Mouse (Mus musculus) brain, embryonic 18.5 days (tissue): ENCODE measurements around the gene Zfp827.

Experiments used
- DNase-seq: peaks from one replicate; pipeline ENCODE4 v3.0.0-alpha.2; 2012; ENCODE audit warnings: low read depth, low spot score

Gene Zfp827

DNA sequence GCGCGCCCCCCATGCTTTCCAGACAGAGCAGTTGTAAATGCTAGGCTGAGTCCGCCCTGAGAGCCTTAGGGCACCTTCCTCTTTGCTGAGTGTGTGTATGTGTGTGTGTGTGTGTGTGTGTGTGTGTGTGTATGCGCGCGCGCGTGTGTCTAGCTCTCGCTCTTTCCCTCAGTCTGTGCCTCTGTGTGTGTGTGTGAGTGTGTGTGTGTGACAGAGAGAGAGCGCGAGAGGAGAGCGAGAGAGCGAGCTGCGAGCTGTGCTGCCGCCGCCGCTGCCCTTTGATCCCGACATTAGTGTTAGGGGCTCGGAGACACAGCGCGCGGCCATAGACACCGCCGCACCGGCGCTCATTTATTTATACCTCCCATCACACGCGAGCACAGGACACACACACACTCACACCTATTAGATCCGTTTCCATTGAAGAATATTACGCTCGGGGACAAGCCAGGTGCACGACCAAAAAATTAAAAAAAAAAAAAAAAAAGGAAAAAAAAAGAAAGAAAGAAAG, at the start of gene Zfp827:
Gene Zfp827, plus strand, starts transcription at position 461 of the 511 bp plus-strand sequence.
- DNase-seq: peak; percentile 69

GRCm38 (mm10) chr8:79004341-79004740, 23.9 kb upstream of the Zfp827 start:
- no peak for DNase-seq

DNA sequence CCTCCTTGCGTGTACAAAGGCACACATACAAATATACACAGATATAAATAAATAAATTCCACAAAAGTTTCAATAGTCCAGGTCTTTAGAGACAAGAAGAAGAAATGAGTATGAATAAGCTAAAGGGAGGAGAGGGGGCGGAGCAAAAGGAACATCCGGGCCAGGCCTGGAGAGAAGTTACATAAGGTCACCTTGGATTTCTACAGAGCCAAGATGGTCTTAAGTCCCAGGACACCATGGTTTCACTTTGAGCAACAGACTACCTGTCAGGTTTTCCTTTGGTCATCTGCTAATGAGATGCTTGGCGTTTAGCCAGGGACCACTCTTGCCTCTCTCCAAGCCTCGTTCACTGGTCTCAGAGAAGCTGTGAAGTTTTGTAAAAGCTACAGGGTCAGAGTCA, 13.2 kb upstream of the Zfp827 start:
- no peak for DNase-seq

- DNase-seq: no peak
These were observed 12.2 kb upstream of the Zfp827 start for GRCm38 (mm10) chr8:79016076-79016475.

DNA sequence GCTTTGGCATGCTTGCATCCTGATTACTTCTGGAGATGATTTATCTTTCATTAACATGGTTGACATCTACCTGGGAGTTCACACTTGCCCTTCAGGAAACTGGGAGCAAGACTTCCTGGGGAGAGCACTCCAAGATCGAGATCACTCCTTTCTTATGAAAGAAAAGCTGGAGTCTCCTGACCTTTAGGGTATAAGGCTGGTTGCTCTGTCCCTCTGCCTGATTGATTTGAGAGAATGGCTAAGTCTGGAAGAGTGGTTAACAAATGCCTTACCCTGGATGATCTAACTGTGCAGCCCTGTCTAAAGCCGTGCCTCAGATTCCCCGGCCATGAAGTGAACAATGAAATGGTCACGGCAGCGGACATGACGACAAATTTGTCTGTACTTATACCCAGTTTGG, 11.7 kb upstream of the Zfp827 start:
- no peak for DNase-seq

DNA sequence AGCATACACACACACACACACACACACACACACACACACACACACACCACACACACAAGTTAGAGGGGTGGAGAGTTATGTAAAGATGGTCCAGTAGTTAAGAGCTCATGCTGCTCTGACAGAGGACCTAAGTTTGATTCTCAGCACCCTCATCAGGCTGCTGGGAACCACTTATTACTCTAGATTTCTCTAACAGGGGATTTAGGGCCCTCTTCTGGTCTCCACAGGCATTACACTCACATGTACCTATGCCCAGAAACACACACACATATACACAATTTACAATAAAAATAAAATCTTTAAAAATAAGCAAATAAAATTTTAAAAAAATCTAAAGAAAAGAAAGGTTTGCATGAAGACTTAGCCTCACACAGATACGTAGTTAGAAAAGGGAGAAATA, 4.3 kb upstream of the Zfp827 start:
- no peak for DNase-seq

DNA sequence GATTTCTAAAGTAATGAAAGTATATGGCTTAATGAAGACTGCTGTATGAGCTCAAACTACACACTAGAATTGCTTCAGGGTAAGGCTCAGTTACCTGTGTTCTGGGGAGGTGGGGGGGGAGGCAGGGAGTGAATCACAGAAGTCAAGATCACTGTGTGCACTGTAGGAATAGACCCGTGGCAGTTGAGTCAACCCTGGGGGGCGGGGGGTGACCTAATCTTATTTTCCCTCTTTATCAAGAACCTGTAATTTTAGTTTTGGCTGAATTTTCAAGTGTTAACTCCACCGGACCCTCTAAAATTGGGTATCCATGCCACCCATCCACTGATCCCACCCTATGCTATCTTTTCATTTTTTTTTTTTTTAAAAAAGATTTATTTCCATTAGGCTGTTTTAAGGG, 918 bp upstream of the Zfp827 start:
- no peak for DNase-seq

DNA sequence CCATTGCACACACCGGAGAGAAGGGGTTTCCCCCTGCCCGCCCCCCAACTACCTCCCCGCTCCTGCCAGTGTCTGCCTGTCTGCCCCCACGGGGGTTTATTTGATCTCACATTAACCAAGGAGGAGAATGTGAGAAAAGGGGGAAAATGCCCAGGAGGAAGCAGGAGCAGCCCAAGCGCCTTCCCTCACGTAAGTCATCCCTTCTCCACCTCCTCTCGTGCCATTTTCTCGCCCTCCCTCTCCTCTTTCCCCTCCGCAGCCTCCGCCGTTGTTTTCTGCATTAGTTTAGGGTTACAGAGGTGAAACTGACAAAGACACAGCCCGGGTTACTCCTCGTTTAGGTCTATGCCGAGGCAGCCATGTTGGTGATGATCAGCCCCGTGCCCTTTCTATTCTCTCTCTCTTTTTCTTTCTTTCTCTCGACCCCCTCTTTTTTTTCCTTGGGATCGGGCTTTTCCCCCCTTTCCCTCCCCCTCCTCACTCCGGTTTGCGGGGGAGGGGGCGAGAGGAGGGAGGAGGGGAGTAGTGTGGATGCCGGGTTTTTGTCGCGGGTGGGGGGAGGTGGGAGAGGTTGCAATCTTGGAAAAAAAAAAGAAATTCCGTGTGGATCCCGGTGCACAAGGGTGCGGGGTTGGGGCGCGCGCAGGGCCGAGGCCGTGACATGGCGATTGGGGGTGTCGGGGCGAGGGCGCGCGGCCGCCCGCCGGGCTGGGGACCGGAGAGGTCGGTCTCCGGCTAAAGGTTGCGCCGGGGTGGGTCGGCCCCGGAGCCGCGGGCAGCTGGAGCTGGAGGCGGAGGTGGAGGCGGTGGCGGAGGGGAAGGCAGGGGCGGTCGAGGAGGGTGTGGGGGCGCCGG, 531 bp downstream of the Zfp827 start:
- peak; percentile 26 for DNase-seq

DNA sequence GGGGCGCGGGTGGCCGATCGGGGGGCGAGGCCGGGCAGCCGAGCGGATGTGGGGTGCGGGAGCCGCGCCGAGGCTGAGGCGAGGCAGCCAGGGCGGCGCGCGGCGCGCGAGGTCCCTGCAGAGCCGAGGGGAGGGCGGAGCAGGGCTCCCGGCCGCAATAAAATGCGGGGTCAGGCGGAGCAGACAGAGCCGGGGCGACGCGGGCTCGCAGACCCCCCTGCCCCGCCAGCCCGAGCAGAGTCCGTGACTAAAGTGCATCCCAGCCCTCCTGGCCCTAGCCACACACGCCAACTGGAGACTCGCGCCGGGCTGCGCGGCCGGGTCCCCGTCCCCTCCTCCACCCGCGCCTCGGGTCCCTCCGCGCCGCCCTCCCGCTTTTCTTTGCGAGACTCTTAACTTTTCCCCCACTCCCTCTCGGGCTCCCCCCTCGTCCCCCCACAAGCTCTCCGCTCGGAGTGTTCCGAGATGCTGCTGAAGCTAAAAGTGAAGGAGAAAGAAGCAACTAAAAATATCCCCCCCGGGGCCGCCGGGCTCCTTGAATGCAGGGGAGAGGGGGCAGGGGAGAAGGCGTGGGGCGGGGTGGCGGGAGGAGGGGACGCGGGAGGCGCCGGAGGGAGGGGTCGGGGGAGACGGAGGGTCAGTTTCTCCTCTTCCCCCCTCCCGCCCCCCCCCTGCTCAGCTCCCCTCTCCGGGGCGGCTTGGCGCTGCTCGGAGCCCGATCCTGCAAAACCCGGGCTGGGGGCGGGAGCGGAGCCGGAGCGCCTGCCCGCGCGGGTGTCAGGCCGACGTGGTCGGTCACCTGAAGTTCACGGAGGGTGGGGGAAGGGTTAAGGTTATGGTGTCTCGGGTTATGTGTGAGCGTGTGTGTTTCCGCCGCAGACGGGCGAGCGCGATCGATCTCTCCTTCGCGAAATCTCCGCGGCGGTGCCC, 1.4 kb downstream of the Zfp827 start:
- peak; percentile 45 for DNase-seq

DNA sequence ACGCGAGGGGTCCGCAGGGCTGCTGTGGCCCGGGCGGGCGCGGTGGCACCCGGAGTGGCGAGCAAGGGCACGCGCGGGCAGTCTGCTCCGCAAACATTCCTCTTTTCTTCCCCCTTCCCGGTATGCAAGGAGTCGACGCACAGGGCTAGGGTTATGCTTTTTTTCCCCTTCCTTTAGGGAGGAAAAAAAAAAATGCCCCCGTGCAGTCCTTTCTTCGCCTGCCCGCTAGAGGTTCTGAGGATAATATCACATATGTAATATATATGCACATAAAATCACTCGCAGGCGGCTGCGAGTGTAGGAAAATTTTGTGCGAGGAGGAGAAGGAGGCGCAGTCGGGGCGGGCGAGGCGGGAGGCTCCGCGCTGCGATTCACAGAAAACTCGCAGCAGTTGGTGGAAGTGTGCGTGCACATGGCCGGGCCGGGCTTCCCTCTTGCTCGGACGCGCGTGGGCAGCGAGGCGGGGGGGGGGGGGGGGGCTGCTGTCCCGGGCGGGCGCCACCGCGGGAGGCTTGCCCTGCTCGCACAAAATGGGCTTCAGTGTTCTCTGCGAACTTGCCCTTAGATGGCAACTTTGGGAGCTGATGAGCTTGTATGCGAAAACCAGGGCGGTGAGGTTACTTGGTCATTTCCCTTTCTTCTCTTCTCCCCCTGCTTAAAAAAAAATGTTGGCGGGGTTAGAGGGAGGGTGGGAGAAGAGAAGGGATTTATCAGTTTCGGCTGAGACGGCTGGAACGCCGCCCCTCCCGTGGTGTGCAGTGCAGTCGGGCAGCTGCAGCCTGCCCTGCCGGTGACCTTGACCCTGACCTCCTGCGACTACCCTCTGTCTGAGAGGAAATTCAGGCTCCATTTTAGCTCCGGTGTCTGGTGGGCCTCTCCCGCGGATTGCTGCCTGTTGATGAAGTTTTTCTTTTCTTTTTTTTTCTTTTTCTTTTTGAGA, 2.4 kb downstream of the Zfp827 start:
- peak; percentile 20 for DNase-seq

DNA sequence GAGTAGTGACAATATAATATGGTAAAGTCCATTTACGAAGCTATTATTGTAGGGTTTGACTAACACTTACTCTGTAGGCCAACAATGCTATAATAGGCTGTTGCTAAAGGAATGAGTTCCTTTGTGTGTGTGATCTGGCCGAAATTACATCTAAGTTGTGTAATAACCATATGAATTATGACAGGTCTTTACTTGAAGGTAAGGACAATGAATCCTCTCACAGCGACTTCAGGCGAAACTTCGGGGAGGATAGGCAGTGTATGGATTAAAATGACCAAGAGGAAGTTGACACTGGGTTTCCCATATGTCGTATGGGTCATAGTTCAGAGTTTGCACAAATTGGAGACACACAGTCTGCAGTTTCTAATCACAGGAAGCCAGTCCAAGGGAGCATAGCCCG, 9.3 kb downstream of the Zfp827 start:
- DNase-seq: no peak

DNA sequence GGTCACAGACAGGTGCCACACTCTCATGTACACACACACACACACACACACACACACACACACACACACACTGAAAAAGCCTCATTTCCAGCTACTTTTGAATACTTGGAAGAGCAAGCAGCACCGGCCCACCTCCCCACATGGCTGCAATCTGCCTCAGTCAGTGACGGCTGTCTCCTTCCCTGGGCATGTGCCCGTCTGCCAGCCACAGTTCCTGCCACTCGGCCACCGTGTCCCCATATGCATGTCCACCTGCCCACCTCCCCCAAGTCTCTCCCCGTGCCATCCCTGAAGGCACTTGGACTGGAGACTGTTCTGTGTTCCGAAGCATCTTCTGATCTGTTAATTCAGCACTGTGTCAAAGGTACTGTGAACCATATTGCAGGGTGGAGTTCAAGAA, 9.8 kb downstream of the Zfp827 start:
- DNase-seq: no peak

DNA sequence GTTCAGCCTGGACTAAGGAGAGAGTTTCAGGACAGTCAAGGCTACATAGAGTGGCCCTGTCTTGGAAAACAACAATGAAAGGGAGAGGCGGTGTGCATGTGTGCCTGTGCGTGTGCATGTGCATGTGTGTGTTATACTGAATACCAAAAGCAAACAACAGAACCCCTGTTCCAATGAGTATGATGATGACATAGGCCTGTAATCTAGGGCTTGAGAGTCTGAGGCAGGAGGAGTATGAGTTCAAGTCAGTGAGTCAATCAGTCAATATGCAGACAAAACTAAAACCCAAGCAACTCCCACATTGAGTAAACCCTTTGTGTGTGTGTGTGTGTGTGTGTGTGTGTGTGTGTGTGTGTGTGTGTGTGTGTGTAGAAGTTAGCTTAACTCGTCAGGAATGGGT, 13.2 kb downstream of the Zfp827 start:
- DNase-seq: no peak

- DNase-seq: no peak
These were observed 14.0 kb downstream of the Zfp827 start for GRCm38 (mm10) chr8:79042252-79042651.

DNA sequence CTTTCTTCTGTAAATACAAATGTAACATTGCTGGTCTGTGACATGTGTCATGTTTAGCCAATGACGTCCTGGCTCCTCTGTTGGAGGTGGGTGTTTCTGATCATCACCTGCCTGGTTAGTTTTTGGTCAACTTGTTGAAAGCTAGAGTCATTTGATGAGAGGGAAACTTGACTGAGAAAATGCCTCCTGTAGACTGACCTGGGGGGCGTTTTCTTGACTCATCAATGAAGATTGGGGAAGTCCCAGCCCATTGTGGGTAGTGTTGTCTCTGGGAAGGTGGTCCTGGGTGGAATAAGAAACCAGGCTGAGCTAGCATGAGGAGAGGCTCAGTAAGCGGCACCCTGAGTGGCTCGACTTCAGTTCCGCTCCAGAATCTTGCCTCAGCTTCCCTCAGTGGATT, 16.4 kb downstream of the Zfp827 start:
- DNase-seq: no peak

DNA sequence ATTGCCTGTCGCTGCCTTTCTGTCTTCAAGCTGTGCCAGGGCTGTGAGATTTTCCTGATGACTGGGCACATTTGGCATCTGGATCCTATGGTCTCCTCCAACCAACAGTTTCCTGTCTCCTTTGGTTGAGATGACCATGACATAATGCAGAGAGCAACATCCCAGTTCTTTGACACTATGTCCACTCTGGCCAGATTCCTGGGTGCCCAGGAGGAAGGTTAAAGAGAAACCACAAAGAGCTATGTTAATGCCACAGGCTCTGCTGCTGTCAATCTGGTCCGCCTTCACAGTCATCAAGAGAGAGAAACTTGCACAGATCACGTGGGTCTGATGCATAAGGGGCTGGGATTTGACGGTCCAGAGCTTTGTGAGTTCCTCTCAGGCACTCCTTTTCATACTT, 18.4 kb downstream of the Zfp827 start:
- DNase-seq: no peak

DNA sequence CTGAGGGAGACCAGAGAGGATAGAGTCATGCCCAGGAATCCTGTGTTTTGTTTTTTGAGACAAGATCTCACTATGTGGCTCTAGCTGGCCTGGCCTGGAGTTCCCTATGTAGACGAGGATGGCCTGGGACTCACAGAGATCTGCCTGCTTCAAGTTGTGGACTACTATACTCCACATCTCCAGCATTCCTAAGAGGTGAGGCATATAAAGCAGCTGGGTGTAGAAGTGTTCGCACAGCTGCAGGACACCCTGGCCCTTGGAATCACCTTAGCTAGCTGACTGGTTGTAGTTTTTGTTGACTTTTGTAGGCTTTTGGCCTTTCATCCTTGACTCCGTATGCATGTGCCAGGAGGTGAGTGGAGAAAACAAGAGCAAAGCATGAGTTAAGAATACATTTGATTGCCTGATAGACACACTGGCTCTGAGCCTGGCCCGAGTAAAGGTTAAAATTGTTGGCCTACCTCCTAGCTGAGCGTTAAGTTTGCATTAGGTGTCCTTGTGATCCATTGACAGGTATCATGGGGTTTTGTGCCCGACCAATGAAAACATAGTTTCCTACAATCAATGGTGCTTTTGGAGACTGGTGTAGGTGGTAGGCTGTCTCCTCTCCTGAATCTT, 20.3 kb downstream of the Zfp827 start:
- no peak for DNase-seq

GRCm38 (mm10) chr8:79054222-79054621, 26.0 kb downstream of the Zfp827 start:
- DNase-seq: no peak

DNA sequence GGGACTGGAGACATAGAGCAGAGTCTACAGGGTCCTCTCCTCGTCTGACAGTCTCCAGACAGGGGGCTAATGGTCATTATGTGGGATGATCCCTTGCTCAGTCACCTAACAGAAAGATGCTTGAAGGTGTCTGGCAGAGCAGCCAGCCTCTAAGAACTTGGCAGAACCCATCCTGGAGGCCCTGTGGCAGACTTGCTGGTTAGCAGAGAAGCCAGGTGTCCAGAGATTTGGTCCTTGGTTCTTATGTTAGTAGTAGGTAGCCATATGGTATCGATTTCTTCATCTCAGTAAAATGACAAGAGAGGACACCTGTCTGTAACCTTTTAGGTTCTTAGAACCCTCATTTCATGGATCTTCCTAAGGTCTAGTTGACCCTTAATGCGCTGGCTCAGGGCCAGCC, 28.9 kb downstream of the Zfp827 start:
- DNase-seq: no peak

DNA sequence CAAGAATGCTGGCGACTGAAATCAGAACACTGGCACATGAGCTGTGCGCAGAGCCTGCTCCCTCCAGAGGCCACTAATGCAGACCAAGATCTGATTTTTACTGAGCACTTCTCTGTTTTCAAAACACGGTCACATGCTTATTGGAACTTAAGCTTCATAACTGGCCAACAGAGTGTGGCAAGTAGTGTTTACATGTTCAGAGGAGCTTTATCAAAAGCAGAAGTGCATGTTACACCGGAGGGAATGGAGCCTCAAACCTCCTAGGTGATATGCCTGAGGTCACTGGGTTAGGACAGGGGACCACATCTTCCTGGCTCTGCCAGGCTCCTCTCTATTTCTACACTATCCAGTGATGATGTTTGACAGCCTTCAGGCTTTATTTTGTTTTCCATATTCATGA, 31.1 kb downstream of the Zfp827 start:
- DNase-seq: no peak
